Mouse (Mus musculus) limb, embryonic 15.5 days (tissue): ENCODE measurements around the gene 4930447C04Rik. TPM values are rescaled to one million over a fixed set of nuclear protein-coding genes. Genes with fewer than 3 reads are reported as not detected.

Source experiments
- ATAC-seq: fragments of 200-750 bp; cut with Nextera tagmentation; 2 replicates; pipeline ENCODE4 v1.8.0; 2017; ENCODE audit warnings: low read depth, moderate TSS enrichment; ENCODE audit not compliant: insufficient number of reproducible peaks, low FRiP score, low TSS enrichment
- H3K27ac ChIP-seq: fragments of 300-500 bp; sonication (generic); 2 replicates; pipeline ENCODE4 v1.5.1; 2015; ENCODE audit warnings: moderate library complexity, mild to moderate bottlenecking, inconsistent platforms
- H3K27me3 ChIP-seq: fragments of 300-500 bp; sonication (generic); 2 replicates; pipeline ENCODE4 v1.6.1; 2015; ENCODE audit warnings: inconsistent platforms
- H3K36me3 ChIP-seq: fragments of 300-500 bp; sonication (generic); 2 replicates; pipeline ENCODE4 v1.6.1; 2015; ENCODE audit warnings: inconsistent platforms
- H3K4me1 ChIP-seq: fragments of 300-500 bp; sonication (generic); 2 replicates; pipeline ENCODE4 v1.6.1; 2015; ENCODE audit warnings: inconsistent platforms
- H3K4me2 ChIP-seq: fragments of 300-500 bp; sonication (generic); 2 replicates; pipeline ENCODE4 v1.6.1; 2015; ENCODE audit warnings: mild to moderate bottlenecking, inconsistent platforms
- H3K4me3 ChIP-seq: fragments of 300-500 bp; sonication (generic); 2 replicates; pipeline ENCODE4 v1.5.1; 2015; ENCODE audit warnings: mild to moderate bottlenecking, inconsistent platforms
- H3K9ac ChIP-seq: fragments of 300-500 bp; sonication (generic); 2 replicates; pipeline ENCODE4 v1.6.1; 2015; ENCODE audit warnings: inconsistent platforms
- H3K9me3 ChIP-seq: fragments of 300-500 bp; sonication (generic); 2 replicates; pipeline ENCODE4 v1.6.1; 2016; ENCODE audit warnings: inconsistent platforms
- WGBS: fragments of 180-500 bp; shearing (Covaris S2); methylation state at CpG from one replicate; pipeline ENCODE4 v1.1.7; 2015; 5-methylcytosine and 5-hydroxymethylcytosine counted together
- polyA plus RNA-seq: library from polyadenylated mRNA; unstranded; fragments of >200 nt; fragmentation: Nextera tagmentation; extraction: Ambion mirVana; gene quantifications from 2 replicates; pipeline ENCODE4 v1.2.1, GENCODE M21; 2015

4930447C04Rik gene
- polyA plus RNA-seq, 1 experiment from 2014 or later: 2.4 TPM

- Histone ChIP-seq H3K36me3 (no peaks in the 10 kb centered on the region), H3K9ac (no peak overlapping the region), H3K4me3 (peak overlapping the region; percentile 29), H3K9me3 (no peaks in the 10 kb centered on the region), H3K27ac (no peak overlapping the region), H3K4me2 (peak overlapping the region; percentile 50), H3K4me1 (peaks cover 7% of the 10 kb centered on the region), H3K27me3 (peaks cover 28% of the 10 kb centered on the region)
- WGBS: 7% methylated on average over 42 of the region's 42 CpGs
- ATAC-seq: no peak
Observed at GRCm38 (mm10) chr12:72831711-72832432, 108.7 kb downstream of the 4930447C04Rik start.

Other genes with a start within 250 kb of the 4930447C04Rik start
- 38.7 and 44.4 TPM in 2 replicates for gene Ppm1a, start 183.3 kb downstream of the 4930447C04Rik start, polyA plus RNA-seq
- gene Six6, start 882 bp downstream of the 4930447C04Rik start, polyA plus RNA-seq: not detected in 2 replicates
- gene Six1, start 113.1 kb upstream of the 4930447C04Rik start, polyA plus RNA-seq: 28.2 and 34.3 TPM in 2 replicates
- gene Six4, start 172.7 kb upstream of the 4930447C04Rik start, polyA plus RNA-seq: 3.7 and 4.3 TPM in 2 replicates
- gene Mnat1, start 182.9 kb upstream of the 4930447C04Rik start, polyA plus RNA-seq: 30.7 and 33.3 TPM in 2 replicates